Mouse (Mus musculus): ENCODE data around the gene Mki67. TPM values are rescaled to one million over a fixed set of nuclear protein-coding genes. Genes with fewer than 3 reads are reported as not detected.

The Mki67 gene
- polyA plus RNA-seq, 1 experiment from 2014 or later = 55.7 TPM

GRCm38 (mm10) chr7:135668852-135669739 lies 47.1 kb downstream of the Mki67 start:
- peak; percentile 42; the same call in 1 of the 2 replicates for ATAC-seq (replicated peaks; ENCODE audit: low FRiP score, low TSS enrichment, low read depth)
- DNase-seq (ENCODE audit: low spot score) = peak; percentile 76

DNA sequence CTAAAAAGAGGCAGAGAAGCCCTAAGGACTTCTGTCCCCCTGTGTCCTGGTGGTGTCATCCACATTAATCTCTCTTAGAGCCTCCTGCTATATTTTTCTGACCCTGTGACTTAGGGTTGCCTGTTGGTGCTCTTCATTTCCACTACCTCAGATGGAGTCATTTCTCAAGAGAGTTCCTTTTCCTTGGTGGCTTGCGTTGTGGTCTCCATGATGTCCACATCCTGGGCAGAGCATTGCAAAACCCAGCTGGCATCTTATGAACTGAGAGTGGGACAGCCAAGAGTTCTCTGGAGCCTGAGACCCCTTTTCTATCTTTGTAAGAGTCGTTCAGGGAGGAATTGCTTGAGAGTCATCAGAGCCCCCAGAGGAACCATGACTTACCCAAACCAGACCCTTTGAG lies 49.8 kb downstream of the Mki67 start:
- no peaks in the 10 kb centered on the region for H3K36me3 ChIP-seq (ENCODE audit: control insufficient read depth, insufficient read depth, low read length)
- H3K9ac ChIP-seq (ENCODE audit: low read length) = no peak overlapping the region
- DNase-seq (ENCODE audit: low spot score) (no peak), ATAC-seq (replicated peaks; ENCODE audit: low FRiP score, low TSS enrichment, low read depth) (no peak)
- no peak overlapping the region for H3K4me2 ChIP-seq (ENCODE audit: low read length)
- no peak overlapping the region for H3K4me3 ChIP-seq (ENCODE audit: low read depth, low read length)
- no peaks in the 10 kb centered on the region for H3K4me1 ChIP-seq (replicated peaks; ENCODE audit: control insufficient read depth, insufficient read depth, low read length)
- 85% methylated on average over 2 of the region's 2 CpGs for WGBS
- H3K27me3 ChIP-seq (replicated peaks; ENCODE audit: control insufficient read depth, insufficient read depth, low read length) = no peaks in the 10 kb centered on the region
- no peak overlapping the region for H3K27ac ChIP-seq (ENCODE audit: low read depth)
- no peaks in the 10 kb centered on the region for H3K9me3 ChIP-seq (ENCODE audit: control insufficient read depth, low read length)

More at GRCm38 (mm10) chr7:135668852-135669739, 47.1 kb downstream of the Mki67 start:
- Histone ChIP-seq H3K4me2 (ENCODE audit: low read length) (no peak overlapping the region), H3K36me3 (ENCODE audit: control insufficient read depth, insufficient read depth, low read length) (no peaks in the 10 kb centered on the region), H3K27ac (ENCODE audit: low read depth) (no peak overlapping the region), H3K4me1 (replicated peaks; ENCODE audit: control insufficient read depth, insufficient read depth, low read length) (no peaks in the 10 kb centered on the region), H3K9me3 (ENCODE audit: control insufficient read depth, low read length) (no peaks in the 10 kb centered on the region), H3K9ac (ENCODE audit: low read length) (no peak overlapping the region), H3K4me3 (ENCODE audit: low read depth, low read length) (no peak overlapping the region), H3K27me3 (replicated peaks; ENCODE audit: control insufficient read depth, insufficient read depth, low read length) (no peaks in the 10 kb centered on the region)
- WGBS = 29% methylated on average over 16 of the region's 16 CpGs

DNA sequence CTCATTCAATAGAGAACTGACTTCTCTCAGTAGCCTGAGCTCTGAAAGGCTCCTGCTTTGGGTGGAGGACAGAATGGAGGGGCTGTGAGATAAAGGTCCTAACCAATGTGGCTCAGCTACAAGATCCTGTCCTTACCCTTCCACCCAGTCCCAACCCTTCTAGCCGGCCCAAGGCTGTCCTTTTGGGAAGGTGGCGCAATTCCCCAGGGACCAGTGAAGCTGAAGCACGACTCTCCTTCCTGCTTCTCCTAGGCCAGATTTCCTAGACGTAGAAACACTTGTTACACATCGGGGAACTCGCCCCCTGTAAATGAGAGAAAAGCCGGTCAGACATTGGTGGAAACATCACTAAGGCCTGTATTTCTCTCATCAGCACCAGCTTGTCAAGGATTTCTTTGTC lies 52.0 kb downstream of the Mki67 start:
- H3K36me3 ChIP-seq (ENCODE audit: control insufficient read depth, insufficient read depth, low read length) = no peaks in the 10 kb centered on the region
- no peak for DNase-seq (ENCODE audit: low spot score)
- no peaks in the 10 kb centered on the region for H3K4me1 ChIP-seq (replicated peaks; ENCODE audit: control insufficient read depth, insufficient read depth, low read length)
- H3K9me3 ChIP-seq (ENCODE audit: control insufficient read depth, low read length) = no peaks in the 10 kb centered on the region
- H3K4me2 ChIP-seq (ENCODE audit: low read length) = no peak overlapping the region
- H3K27ac ChIP-seq (ENCODE audit: low read depth) = no peak overlapping the region
- no peaks in the 10 kb centered on the region for H3K27me3 ChIP-seq (replicated peaks; ENCODE audit: control insufficient read depth, insufficient read depth, low read length)
- WGBS = 75% methylated on average over 7 of the region's 7 CpGs
- no peak overlapping the region for H3K9ac ChIP-seq (ENCODE audit: low read length)
- no peak overlapping the region for H3K4me3 ChIP-seq (ENCODE audit: low read depth, low read length)
- no peak for ATAC-seq (replicated peaks; ENCODE audit: low FRiP score, low TSS enrichment, low read depth)

- no peak for DNase-seq (ENCODE audit: low spot score)
- Histone ChIP-seq H3K27me3 (replicated peaks; ENCODE audit: control insufficient read depth, insufficient read depth, low read length) (no peaks in the 10 kb centered on the region), H3K4me2 (ENCODE audit: low read length) (no peak overlapping the region), H3K9ac (ENCODE audit: low read length) (no peak overlapping the region), H3K36me3 (ENCODE audit: control insufficient read depth, insufficient read depth, low read length) (no peaks in the 10 kb centered on the region), H3K27ac (ENCODE audit: low read depth) (no peak overlapping the region), H3K4me1 (replicated peaks; ENCODE audit: control insufficient read depth, insufficient read depth, low read length) (peaks cover 13% of the 10 kb centered on the region; the same call in 1 of the 2 replicates), H3K9me3 (ENCODE audit: control insufficient read depth, low read length) (no peaks in the 10 kb centered on the region), H3K4me3 (ENCODE audit: low read depth, low read length) (no peak overlapping the region)
- ATAC-seq (replicated peaks; ENCODE audit: low FRiP score, low TSS enrichment, low read depth) = no peak
Measured at GRCm38 (mm10) chr7:135660314-135660713, 55.8 kb downstream of the Mki67 start.

DNA sequence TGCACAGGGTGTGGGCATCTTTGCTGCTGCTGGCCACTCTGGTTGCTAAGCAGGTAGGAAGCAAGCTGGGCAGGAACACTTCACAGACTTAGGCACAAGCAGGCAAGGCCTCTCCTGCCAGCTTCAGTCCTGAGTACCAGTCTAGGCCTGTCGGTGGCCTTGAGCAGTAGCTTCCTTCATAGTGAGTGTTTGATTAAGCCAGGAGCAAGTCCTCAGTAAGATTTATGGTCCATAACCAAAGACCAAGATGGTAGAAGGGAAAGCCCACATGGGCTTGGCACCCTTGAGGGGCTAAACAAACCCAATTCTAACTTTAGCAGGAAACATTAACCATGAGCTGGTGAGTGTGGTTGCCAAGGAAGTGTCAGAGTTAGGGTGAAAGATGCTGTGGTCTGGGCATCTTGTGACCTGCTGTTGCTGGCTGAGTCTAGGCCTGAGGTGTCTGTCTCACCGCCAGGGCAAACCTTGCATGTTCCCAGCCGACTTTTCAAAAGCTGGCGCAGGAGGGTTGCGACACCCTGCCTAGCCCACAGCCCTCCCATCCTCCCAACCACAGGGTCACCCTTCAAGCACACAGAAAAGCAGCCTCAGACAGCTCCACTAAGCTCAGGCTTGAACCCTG lies 56.7 kb downstream of the Mki67 start:
- Histone ChIP-seq H3K4me2 (ENCODE audit: low read length) (no peak overlapping the region), H3K27ac (ENCODE audit: low read depth) (no peak overlapping the region), H3K9ac (ENCODE audit: low read length) (no peak overlapping the region), H3K4me1 (replicated peaks; ENCODE audit: control insufficient read depth, insufficient read depth, low read length) (peaks cover 13% of the 10 kb centered on the region; the same call in 1 of the 2 replicates), H3K4me3 (ENCODE audit: low read depth, low read length) (no peak overlapping the region), H3K9me3 (ENCODE audit: control insufficient read depth, low read length) (no peaks in the 10 kb centered on the region), H3K27me3 (replicated peaks; ENCODE audit: control insufficient read depth, insufficient read depth, low read length) (no peaks in the 10 kb centered on the region), H3K36me3 (ENCODE audit: control insufficient read depth, insufficient read depth, low read length) (no peaks in the 10 kb centered on the region)
- ATAC-seq (replicated peaks; ENCODE audit: low FRiP score, low TSS enrichment, low read depth) = no peak
- 89% methylated on average over 5 of the region's 5 CpGs for WGBS
- DNase-seq (ENCODE audit: low spot score) = no peak

DNA sequence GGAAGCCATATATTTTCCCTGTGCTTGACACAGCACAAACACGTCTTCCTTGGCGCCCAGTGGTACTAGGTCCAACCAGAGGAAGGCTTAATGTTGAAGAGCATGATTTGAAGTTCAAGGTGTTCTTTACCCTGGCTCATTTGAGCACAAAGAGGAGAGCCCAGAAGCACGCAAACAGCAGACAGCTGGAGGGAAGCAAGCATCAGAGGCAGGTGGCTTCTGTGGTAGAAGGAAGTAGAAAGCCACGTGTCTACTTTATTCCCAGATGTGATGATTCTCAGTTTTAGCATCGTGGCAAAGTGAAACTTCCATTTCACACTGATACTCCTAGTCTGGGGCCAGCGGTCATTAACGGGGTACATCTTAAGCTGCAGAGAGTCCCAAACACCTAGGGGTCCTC lies 58.0 kb downstream of the Mki67 start:
- no peak overlapping the region for H3K27ac ChIP-seq (ENCODE audit: low read depth)
- no peak for ATAC-seq (replicated peaks; ENCODE audit: low FRiP score, low TSS enrichment, low read depth)
- no peaks in the 10 kb centered on the region for H3K9me3 ChIP-seq (ENCODE audit: control insufficient read depth, low read length)
- DNase-seq (ENCODE audit: low spot score) = no peak
- WGBS = 87% methylated on average over 7 of the region's 7 CpGs
- no peaks in the 10 kb centered on the region for H3K27me3 ChIP-seq (replicated peaks; ENCODE audit: control insufficient read depth, insufficient read depth, low read length)
- no peak overlapping the region for H3K4me3 ChIP-seq (ENCODE audit: low read depth, low read length)
- peaks cover 13% of the 10 kb centered on the region; the same call in 1 of the 2 replicates for H3K4me1 ChIP-seq (replicated peaks; ENCODE audit: control insufficient read depth, insufficient read depth, low read length)
- H3K4me2 ChIP-seq (ENCODE audit: low read length) = no peak overlapping the region
- H3K9ac ChIP-seq (ENCODE audit: low read length) = no peak overlapping the region
- no peaks in the 10 kb centered on the region for H3K36me3 ChIP-seq (ENCODE audit: control insufficient read depth, insufficient read depth, low read length)

DNA sequence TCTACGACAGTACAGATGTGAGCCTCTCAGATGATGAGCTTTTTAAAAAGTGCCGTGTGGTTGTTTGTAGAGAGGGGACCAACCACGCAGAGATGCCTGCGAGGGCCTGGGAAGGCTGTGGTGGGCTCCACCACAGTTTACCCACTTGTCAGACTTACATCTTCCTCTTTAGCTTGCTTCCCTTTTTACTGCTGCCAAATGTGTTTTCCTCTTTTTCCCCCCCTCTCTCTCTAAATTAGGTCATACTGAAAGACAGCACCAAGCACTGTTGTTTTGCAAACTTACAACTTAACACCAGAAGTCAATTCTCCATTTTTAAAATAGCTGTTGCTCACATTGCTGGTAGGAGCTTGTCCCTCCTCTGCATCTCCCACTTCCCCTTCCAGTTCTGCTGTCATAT lies 61.0 kb downstream of the Mki67 start:
- Histone ChIP-seq H3K4me1 (replicated peaks; ENCODE audit: control insufficient read depth, insufficient read depth, low read length) (peaks cover 13% of the 10 kb centered on the region; the same call in 1 of the 2 replicates), H3K27me3 (replicated peaks; ENCODE audit: control insufficient read depth, insufficient read depth, low read length) (no peaks in the 10 kb centered on the region), H3K4me2 (ENCODE audit: low read length) (no peak overlapping the region), H3K27ac (ENCODE audit: low read depth) (no peak overlapping the region), H3K4me3 (ENCODE audit: low read depth, low read length) (no peak overlapping the region), H3K9ac (ENCODE audit: low read length) (no peak overlapping the region), H3K36me3 (ENCODE audit: control insufficient read depth, insufficient read depth, low read length) (no peaks in the 10 kb centered on the region), H3K9me3 (ENCODE audit: control insufficient read depth, low read length) (no peaks in the 10 kb centered on the region)
- DNase-seq (ENCODE audit: low spot score) (no peak), ATAC-seq (replicated peaks; ENCODE audit: low FRiP score, low TSS enrichment, low read depth) (no peak)
- 71% methylated on average over 4 of the region's 4 CpGs for WGBS

DNA sequence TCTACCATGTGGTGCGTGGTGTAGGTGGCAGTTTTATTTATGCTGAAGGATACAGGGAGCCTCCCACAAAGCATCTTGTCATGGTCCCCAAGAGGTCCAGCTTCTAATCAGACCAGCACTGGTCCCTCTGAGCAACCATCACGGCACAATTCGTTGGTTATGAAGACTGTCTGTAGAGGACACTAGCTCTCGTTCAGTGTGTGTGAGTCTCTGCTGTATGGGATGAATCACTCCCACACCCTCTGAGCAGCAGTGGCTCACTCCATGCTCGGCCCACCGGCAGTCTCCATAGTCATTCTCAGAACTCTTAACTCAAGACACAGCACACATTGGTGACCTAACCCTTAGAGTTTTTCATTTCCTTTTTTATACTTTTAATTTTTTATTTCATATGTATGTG lies 61.9 kb downstream of the Mki67 start:
- Histone ChIP-seq H3K36me3 (ENCODE audit: control insufficient read depth, insufficient read depth, low read length) (no peaks in the 10 kb centered on the region), H3K4me3 (ENCODE audit: low read depth, low read length) (no peak overlapping the region), H3K4me1 (replicated peaks; ENCODE audit: control insufficient read depth, insufficient read depth, low read length) (peaks cover 13% of the 10 kb centered on the region; the same call in 1 of the 2 replicates), H3K9me3 (ENCODE audit: control insufficient read depth, low read length) (no peaks in the 10 kb centered on the region), H3K9ac (ENCODE audit: low read length) (no peak overlapping the region), H3K27ac (ENCODE audit: low read depth) (no peak overlapping the region), H3K27me3 (replicated peaks; ENCODE audit: control insufficient read depth, insufficient read depth, low read length) (no peaks in the 10 kb centered on the region), H3K4me2 (ENCODE audit: low read length) (no peak overlapping the region)
- DNase-seq (ENCODE audit: low spot score) = no peak
- 81% methylated on average over 6 of the region's 6 CpGs for WGBS
- no peak for ATAC-seq (replicated peaks; ENCODE audit: low FRiP score, low TSS enrichment, low read depth)
